ENCODE assay signal across 8 mouse cellular contexts in genomic region chrX:106171106-106171852, GRCm38 (mm10). TPM values are rescaled to one million over a fixed set of nuclear protein-coding genes. Genes with fewer than 3 reads are reported as not detected.
DNase-seq lines count a peak whose midpoint lies in the region; ATAC-seq and TF ChIP-seq lines count a peak whose summit lies in the region.

No protein-coding gene starts in this region.

- peak overlapping the region; percentile 29 for H3K4me3 ChIP-seq in embryonic facial prominence, embryonic 14.5 days (ENCODE audit: low read depth, low read length)
- H3K4me3 ChIP-seq in limb, embryonic 14.5 days (replicated peaks; ENCODE audit: low read length) = peak overlapping the region; percentile 27
- H3K4me3 ChIP-seq in midbrain, postnatal 0 days (ENCODE audit: low read depth, low read length) = peak overlapping the region; percentile 15; the same call in 1 of the 2 replicates

- no peaks in the 10 kb centered on the region for H3K4me1 ChIP-seq in embryonic facial prominence, embryonic 14.5 days (ENCODE audit: control insufficient read depth, insufficient read depth, low read length)
- no peaks in the 10 kb centered on the region for H3K4me1 ChIP-seq in limb, embryonic 14.5 days (ENCODE audit: control insufficient read depth, insufficient read depth, low read length)
- no peaks in the 10 kb centered on the region for H3K4me1 ChIP-seq in midbrain, postnatal 0 days (ENCODE audit: insufficient read depth, low read length)

- ATAC-seq in embryonic facial prominence, embryonic 14.5 days (ENCODE audit: low read depth) = peak; percentile 88
- ATAC-seq in limb, embryonic 14.5 days (ENCODE audit: low FRiP score, low read depth) = peak; percentile 81
- peak; percentile 84 for ATAC-seq in midbrain, postnatal 0 days (ENCODE audit: low FRiP score)

- no peaks in the 10 kb centered on the region for H3K9me3 ChIP-seq in embryonic facial prominence, embryonic 14.5 days (ENCODE audit: control insufficient read depth, low read length)
- H3K9me3 ChIP-seq in limb, embryonic 14.5 days (ENCODE audit: control insufficient read depth, low read length) = no peaks in the 10 kb centered on the region
- H3K9me3 ChIP-seq in midbrain, postnatal 0 days (ENCODE audit: low read length) = no peaks in the 10 kb centered on the region

- peak overlapping the region; percentile 40; the same call in 1 of the 2 replicates for H3K9ac ChIP-seq in embryonic facial prominence, embryonic 14.5 days (ENCODE audit: low read depth, low read length)
- no peak overlapping the region for H3K9ac ChIP-seq in limb, embryonic 14.5 days (ENCODE audit: low read depth, low read length, severe bottlenecking)
- no peak overlapping the region for H3K9ac ChIP-seq in midbrain, postnatal 0 days (replicated peaks; ENCODE audit: low read length, poor library complexity, severe bottlenecking)

- peak; percentile 82 for TF ChIP-seq CTCF in midbrain, postnatal 0 days (IDR thresholded peaks at IDR 0.05)

- H3K27ac ChIP-seq in embryonic facial prominence, embryonic 14.5 days (replicated peaks; ENCODE audit: low read depth, low read length) = no peak overlapping the region
- H3K27ac ChIP-seq in limb, embryonic 14.5 days (replicated peaks; ENCODE audit: low read depth, low read length) = no peak overlapping the region
- H3K27ac ChIP-seq in midbrain, postnatal 0 days (ENCODE audit: low read depth, low read length) = no peak overlapping the region

- H3K4me2 ChIP-seq in embryonic facial prominence, embryonic 14.5 days (ENCODE audit: low read depth, low read length) = peak overlapping the region; percentile 49
- peak overlapping the region; percentile 39; the same call in 1 of the 2 replicates for H3K4me2 ChIP-seq in limb, embryonic 14.5 days (replicated peaks; ENCODE audit: low read depth, low read length, severe bottlenecking)
- H3K4me2 ChIP-seq in midbrain, postnatal 0 days (ENCODE audit: low read depth, low read length, poor library complexity, severe bottlenecking) = peak overlapping the region; percentile 36

- H3K36me3 ChIP-seq in embryonic facial prominence, embryonic 14.5 days (ENCODE audit: control insufficient read depth, insufficient read depth, low read length) = no peaks in the 10 kb centered on the region
- no peaks in the 10 kb centered on the region for H3K36me3 ChIP-seq in limb, embryonic 14.5 days (ENCODE audit: control insufficient read depth, insufficient read depth, low read length)
- no peaks in the 10 kb centered on the region for H3K36me3 ChIP-seq in midbrain, postnatal 0 days (ENCODE audit: insufficient read depth, low read length)

- WGBS in embryonic facial prominence, embryonic 14.5 days = 24% methylated on average over 17 of the region's 18 CpGs
- WGBS in limb, embryonic 14.5 days = 33% methylated on average over 18 of the region's 18 CpGs
- WGBS in midbrain, postnatal 0 days = 26% methylated on average over 18 of the region's 18 CpGs

- no peaks in the 10 kb centered on the region for H3K27me3 ChIP-seq in embryonic facial prominence, embryonic 14.5 days (replicated peaks; ENCODE audit: control insufficient read depth, insufficient read depth, low read length)
- H3K27me3 ChIP-seq in limb, embryonic 14.5 days (ENCODE audit: control insufficient read depth, insufficient read depth, low read length) = no peaks in the 10 kb centered on the region
- H3K27me3 ChIP-seq in midbrain, postnatal 0 days (ENCODE audit: insufficient read depth, low read length) = no peaks in the 10 kb centered on the region

- peak; percentile 84 for DNase-seq in 3T3-L1 (ENCODE audit: low read depth, low spot score)
- peak; percentile 28 to 34 for DNase-seq in adrenal gland, postnatal 4 days (ENCODE audit: low spot score in 2 of 2)
- DNase-seq in embryonic facial prominence, embryonic 14.5 days (ENCODE audit: low spot score) = peak; percentile 81
- DNase-seq in heart, adult 9 months (ENCODE audit: low spot score in 2 of 2) = peak; percentile 18 to 39
- peak; percentile 77 for DNase-seq in kidney, adult 9 months
- peak; percentile 87 for DNase-seq in limb, embryonic 14.5 days (ENCODE audit: low spot score)
- DNase-seq in midbrain, postnatal 0 days (ENCODE audit: low spot score) = peak; percentile 81
- peak; percentile 35 to 53 for DNase-seq in spleen, postnatal 14 days (ENCODE audit: low spot score in 2 of 2)

- no peak for TF ChIP-seq POLR2A in limb, embryonic 14.5 days (IDR thresholded peaks at IDR 0.05; ENCODE audit: borderline replicate concordance, extremely low read depth, insufficient read depth, insufficient read length)

RNA-seq across cellular contexts. Expression of gene Pgk1, which starts 15.6 kb away (rescaled TPM):
- total RNA-seq in adrenal gland, postnatal 4 days (2021) = 100 to 1,000 TPM; 189 to 231 TPM
- 304 and 338 TPM in 2 replicates for polyA plus RNA-seq in embryonic facial prominence, embryonic 14.5 days (2014; fragmentation: Nextera tagmentation; extraction: Ambion mirVana)
- 329 and 352 TPM in 2 replicates for polyA plus RNA-seq in limb, embryonic 14.5 days (2012; rRNA removed)
- polyA plus RNA-seq in limb, embryonic 14.5 days (2014; fragmentation: Nextera tagmentation; extraction: Ambion mirVana) = 312 and 332 TPM in 2 replicates
- total RNA-seq in midbrain, postnatal 0 days (2014; rRNA removed) = 201 and 259 TPM in 2 replicates
- 253 and 272 TPM in 2 replicates for polyA plus RNA-seq in midbrain, postnatal 0 days (2015; fragmentation: Nextera tagmentation; extraction: Ambion mirVana)

RNA-seq across cellular contexts. Expression of gene Tlr13, which starts 28.3 kb away (rescaled TPM):
- 1 to 10 TPM; 2.1 to 2.4 TPM for total RNA-seq in adrenal gland, postnatal 4 days (2021)
- 1.3 and 1.4 TPM in 2 replicates for polyA plus RNA-seq in embryonic facial prominence, embryonic 14.5 days (2014; fragmentation: Nextera tagmentation; extraction: Ambion mirVana)
- polyA plus RNA-seq in limb, embryonic 14.5 days (2012; rRNA removed) = 0.68 and 0.84 TPM in 2 replicates
- polyA plus RNA-seq in limb, embryonic 14.5 days (2014; fragmentation: Nextera tagmentation; extraction: Ambion mirVana) = 0.76 and 1.2 TPM in 2 replicates
- total RNA-seq in midbrain, postnatal 0 days (2014; rRNA removed) = 0.71 and 1.0 TPM in 2 replicates
- 0.33 and 0.35 TPM in 2 replicates for polyA plus RNA-seq in midbrain, postnatal 0 days (2015; fragmentation: Nextera tagmentation; extraction: Ambion mirVana)

RNA-seq across cellular contexts. Expression of gene Taf9b, which starts 49.7 kb away (rescaled TPM):
- total RNA-seq in adrenal gland, postnatal 4 days (2021) = 10 to 100 TPM; 14.5 to 16.1 TPM
- polyA plus RNA-seq in embryonic facial prominence, embryonic 14.5 days (2014; fragmentation: Nextera tagmentation; extraction: Ambion mirVana) = 14.0 and 15.1 TPM in 2 replicates
- 7.8 and 8.2 TPM in 2 replicates for polyA plus RNA-seq in limb, embryonic 14.5 days (2012; rRNA removed)
- polyA plus RNA-seq in limb, embryonic 14.5 days (2014; fragmentation: Nextera tagmentation; extraction: Ambion mirVana) = 8.1 and 10.6 TPM in 2 replicates
- 17.5 and 23.2 TPM in 2 replicates for total RNA-seq in midbrain, postnatal 0 days (2014; rRNA removed)
- polyA plus RNA-seq in midbrain, postnatal 0 days (2015; fragmentation: Nextera tagmentation; extraction: Ambion mirVana) = 23.1 and 24.5 TPM in 2 replicates

Comparison
In these comparisons a context has a peak if more than half of its experiments do, and no peak if none do; other contexts are left out.
1. DNase-seq: peak in every context shown above with its lines; median percentile 87 in limb, embryonic 14.5 days; 84 in 3T3-L1; 81 in embryonic facial prominence, embryonic 14.5 days; 81 in midbrain, postnatal 0 days; 77 in kidney, adult 9 months; 44 in spleen, postnatal 14 days; 31 in adrenal gland, postnatal 4 days; 28 in heart, adult 9 months.